Mouse (Mus musculus) monocyte, adult 2 months (primary cell): ENCODE measurements around the gene Aven.

ENCODE experiments used
- DNase-seq, 2 experiments: peaks; one replicate each; pipeline ENCODE4 v3.0.0; 2022; ENCODE audit warnings: low spot score in 2 of 2, low read depth in 1 of 2

The Aven gene

GRCm38 (mm10) chr2:112637206-112637605 lies 144.4 kb downstream of the Aven start:
- DNase-seq = no peak

DNA sequence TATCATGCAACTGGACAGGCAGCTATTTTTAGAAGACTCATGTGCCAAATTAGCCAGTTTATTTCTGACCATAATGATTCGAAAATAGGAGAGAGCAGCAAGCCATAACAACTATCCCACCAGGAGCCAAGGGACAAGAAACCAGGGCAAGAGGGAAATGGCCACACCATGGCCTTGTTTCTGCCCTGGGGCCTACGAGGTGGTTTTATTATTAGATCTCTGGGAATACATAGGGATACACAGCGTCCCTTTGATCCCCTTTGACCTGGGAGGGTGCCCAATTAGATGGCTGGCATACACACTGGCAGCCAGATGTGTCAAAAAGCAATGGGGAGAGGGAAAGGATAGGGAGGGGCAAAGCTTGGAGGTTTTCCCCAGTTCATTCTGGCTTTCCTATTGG lies 161.1 kb downstream of the Aven start:
- no peak for DNase-seq

DNA sequence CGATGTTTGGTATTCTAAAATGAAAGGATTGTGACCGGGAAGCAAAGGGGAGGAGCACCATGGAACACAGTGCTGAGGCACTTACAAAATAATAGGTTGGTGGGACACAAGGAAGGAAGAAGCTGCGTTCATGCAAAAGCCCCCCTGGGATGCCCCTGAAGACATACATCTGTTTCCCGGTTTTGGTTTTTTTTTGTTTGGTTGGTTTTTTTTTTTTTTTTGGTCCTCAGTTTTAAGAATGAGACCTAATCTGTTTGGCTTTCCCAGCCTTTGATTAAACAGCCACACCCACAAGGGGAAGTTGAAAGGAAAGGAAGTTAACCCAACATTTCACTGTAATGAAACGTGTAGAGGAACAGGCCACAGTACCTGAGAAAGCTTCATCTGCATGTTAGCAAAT lies 163.4 kb downstream of the Aven start:
- DNase-seq = no peak

DNA sequence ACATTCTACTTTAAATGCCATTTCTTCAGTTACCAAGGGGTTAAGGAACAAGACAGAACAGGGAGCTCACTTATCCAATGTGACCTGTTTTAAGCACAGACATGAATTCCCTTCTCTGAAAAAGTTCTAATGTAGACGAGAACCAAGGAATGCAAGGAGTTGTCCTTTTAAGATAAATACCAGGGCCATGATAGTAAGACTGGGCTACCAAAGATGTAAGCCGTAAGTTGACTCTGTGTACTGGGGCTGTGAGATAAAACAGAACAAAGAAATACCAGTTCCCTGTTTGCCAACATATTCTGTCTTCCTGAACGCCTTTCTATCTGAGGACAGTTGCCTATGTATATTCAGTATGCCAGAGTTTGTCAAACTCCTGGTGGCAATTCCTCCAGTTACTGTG lies 176.7 kb downstream of the Aven start:
- DNase-seq = no peak

- DNase-seq = no peak
Measured at GRCm38 (mm10) chr2:112676175-112676574, 183.4 kb downstream of the Aven start.

DNA sequence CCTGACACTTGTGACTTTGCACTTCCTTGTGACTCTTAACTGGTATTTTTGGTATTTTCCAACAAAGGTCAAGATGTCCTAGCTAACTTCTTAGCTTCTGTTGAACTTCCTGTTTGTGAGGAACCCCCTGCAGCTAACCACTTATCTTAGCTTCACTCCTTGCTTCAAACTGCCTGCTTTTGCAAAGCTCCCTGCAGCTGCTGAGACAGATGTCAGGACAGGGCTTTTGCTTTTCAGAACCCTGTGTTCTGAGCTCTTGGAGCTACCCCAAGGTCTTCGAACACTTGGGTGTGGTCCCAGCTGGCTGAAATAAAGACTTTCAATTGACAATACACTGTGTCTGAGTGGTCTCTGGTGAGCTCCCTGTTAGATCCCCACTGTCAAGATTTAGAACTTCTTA lies 184.0 kb downstream of the Aven start:
- no peak for DNase-seq

GRCm38 (mm10) chr2:112677246-112677645 lies 184.5 kb downstream of the Aven start:
- no peak for DNase-seq

- DNase-seq = no peak
Measured at GRCm38 (mm10) chr2:112681817-112682216, 189.1 kb downstream of the Aven start.
